Mouse (Mus musculus): ENCODE data around the gene Gm8374.
"Not testable (repeated sequence)": the region's sequence is repeated elsewhere in the genome, so short reads cannot be mapped to it uniquely, and the experiment has no call there.

Gene Gm8374

DNA sequence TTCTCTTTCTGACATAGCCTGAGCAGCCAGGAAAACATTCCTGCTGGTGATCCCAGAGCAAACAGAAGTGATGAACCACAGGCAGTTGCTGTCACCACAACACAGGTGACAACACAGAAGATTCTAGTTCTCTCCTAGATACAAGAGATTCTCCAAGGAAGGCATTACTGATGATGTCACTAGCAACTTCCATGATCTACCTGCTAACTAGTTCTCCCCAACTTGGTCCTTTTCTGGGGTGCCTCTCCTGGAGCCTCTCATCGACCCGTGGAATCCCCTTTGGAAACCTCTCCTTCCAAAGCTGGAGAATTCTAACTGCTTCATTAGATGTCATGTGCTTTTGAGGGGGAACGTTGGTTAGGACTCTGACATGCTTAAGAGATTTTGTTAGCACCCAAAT is at the start of gene Gm8374:
TSS of gene Gm8374 (minus strand) at position 101 of the 400 bp plus-strand sequence.
- not testable (repeated sequence) for DNase-seq (ENCODE audit: low spot score in 2 of 2)

DNA sequence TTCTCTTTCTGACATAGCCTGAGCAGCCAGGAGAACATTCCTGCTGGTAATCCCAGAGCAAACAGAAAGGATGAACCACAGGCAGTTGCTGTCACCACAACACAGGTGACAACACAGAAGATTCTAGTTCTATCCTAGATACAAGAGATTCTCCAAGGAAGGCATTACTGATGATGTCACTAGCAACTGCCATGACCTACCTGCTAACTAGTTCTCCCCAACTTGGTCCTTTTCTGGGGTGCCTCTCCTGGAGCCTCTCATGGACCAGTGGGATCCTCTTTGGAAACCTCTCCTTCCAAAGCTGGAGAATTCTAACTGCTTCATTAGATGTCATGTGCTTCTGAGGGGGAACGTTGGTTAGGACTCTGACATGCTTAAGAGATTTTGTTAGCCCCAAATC is 32.6 kb downstream of the Gm8374 start, which contains the start of gene Gm5797:
TSS of gene Gm5797 (minus strand) at position 101 of the 400 bp plus-strand sequence.
- not testable (repeated sequence) for DNase-seq (ENCODE audit: low spot score in 2 of 2)

DNA sequence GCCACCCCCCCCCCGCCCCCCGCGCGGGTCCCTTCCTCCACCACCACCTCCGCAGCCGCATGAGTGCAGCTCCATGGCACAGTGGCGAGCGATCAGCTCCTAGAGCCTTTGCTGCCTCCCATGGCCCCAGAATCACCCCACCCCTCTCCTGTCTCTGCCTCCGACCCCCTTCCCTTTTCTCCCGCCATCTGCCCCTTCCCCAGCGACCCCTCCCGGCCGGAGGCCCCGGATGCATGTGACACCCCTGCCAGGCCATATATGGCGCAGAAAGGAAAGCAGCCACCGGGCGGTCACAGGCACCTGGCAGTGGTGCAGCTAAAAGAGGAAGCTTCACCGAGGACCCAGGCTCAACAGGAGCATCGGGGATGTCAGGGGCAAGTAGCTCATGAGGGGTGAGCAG is 49.8 kb downstream of the Gm8374 start:
- DNase-seq (ENCODE audit: low spot score in 2 of 2) = peak in 1 of 2 experiments; percentile 1

DNA sequence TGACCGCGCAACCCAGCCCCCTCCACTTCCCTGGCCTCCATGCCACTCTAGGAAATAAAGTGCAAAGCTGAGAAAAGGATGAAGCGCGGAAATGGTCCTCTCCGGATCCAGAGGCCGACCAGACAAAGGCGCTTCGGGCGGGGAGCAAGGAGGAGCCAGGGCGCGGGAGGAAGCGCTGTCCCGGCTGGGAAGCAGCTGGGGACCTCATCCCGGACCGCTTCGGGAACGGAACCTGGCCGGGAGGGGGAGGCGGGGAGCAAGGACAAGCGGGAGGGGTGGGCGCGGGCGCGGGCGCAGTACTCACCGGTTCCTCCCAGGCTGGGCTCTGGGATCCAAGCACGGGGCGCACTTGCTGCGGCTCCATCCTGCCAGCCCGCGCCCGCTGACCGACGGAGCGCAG is 50.3 kb downstream of the Gm8374 start, which contains the start of gene Gm3739:
TSS of gene Gm3739 (minus strand) at position 389 of the 400 bp plus-strand sequence.
- peak in 1 of 2 experiments; percentile 6 for DNase-seq (ENCODE audit: low spot score in 2 of 2)
